Mouse (Mus musculus): ENCODE data around the gene Cela3a. TPM values are rescaled to one million over a fixed set of nuclear protein-coding genes. Genes with fewer than 3 reads are reported as not detected.

Cela3a gene
- polyA plus RNA-seq (2015; fragmentation: Nextera tagmentation; extraction: Ambion mirVana), result not detected in 2 replicates

DNA sequence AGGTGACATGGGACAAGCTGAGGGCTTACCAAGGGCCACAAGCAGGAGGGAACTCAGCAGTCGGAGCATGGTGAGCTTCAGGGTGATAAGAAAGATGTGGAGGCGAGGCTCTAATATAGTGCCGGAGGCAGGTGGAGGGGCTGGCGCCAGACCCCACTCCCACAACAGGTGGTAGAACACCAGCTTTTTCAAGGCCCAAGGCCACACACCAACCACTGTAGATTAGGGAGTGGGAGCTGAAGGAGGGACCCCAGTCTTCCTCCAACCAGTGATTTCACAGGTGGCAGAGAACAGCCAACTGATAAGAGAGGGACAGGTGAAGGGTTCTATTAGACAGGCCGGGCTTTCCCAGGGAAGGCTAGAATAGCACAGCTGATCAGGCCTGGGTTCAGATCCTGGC, at the start of gene Cela3a:
TSS of gene Cela3a (minus strand) at position 101 of the 400 bp plus-strand sequence.
- Histone ChIP-seq H3K4me3 (no peak within 1 kb of the TSS), H3K27me3 (no peaks in the 10 kb centered on the region), H3K27ac (replicated peaks) (no peak within 1 kb of the TSS), H3K4me2 (no peak within 1 kb of the TSS), H3K9ac (no peak within 1 kb of the TSS), H3K4me1 (replicated peaks) (no peaks in the 10 kb centered on the region), H3K9me3 (no peaks in the 10 kb centered on the region), H3K36me3 (no peaks in the 10 kb centered on the region)
- 92% methylated on average over 5 of the region's 5 CpGs for WGBS
- no peak for ATAC-seq (ENCODE audit: low read depth)

DNA sequence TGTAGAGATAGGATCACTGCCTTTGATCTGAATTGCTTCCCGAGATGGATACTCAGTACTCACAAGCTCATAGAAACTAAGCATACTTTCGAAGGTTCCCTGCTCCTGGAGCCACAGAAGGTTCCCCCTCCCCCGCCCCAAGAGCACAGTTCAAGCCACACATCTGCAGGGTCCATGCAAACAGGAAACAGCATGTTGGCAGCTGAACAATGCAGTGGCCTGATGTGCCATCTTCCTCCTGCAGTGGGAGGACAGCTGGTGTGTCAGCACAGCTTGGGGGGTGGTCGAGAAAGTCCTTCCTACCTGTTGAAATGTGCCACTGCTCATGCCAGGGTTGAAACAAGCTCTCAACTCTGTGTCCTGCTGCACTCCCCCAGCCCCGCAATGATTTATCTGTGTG, 49.3 kb upstream of the Cela3a start:
- H3K4me2 ChIP-seq, result no peak overlapping the region
- H3K27ac ChIP-seq (replicated peaks), result no peak overlapping the region
- no peaks in the 10 kb centered on the region for H3K27me3 ChIP-seq
- no peaks in the 10 kb centered on the region for H3K9me3 ChIP-seq
- WGBS, result 70% methylated on average over 5 of the region's 5 CpGs
- no peaks in the 10 kb centered on the region for H3K36me3 ChIP-seq
- no peak overlapping the region for H3K9ac ChIP-seq
- H3K4me1 ChIP-seq (replicated peaks), result no peaks in the 10 kb centered on the region
- no peak overlapping the region for H3K4me3 ChIP-seq
- ATAC-seq (ENCODE audit: low read depth), result no peak

DNA sequence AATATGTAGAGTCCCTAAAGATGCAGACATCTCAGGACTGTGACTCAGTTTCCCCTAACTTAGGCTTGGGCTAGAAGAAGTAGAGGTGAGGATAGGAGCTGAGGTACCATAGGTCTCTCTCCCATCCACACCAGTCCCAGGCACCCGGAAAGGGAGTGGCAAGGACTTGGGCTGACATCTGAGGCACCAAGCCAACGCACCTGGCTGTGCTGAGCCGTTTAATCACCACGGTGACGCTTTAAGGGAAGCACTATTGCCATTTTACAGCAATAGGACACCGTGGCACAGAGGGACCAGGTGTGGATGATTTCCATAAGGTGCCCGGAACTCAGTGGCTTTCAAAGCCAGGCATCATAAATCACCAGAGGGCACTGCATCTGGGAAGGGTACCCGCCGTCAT, 48.7 kb upstream of the Cela3a start:
- Histone ChIP-seq H3K9ac (no peak overlapping the region), H3K27ac (replicated peaks) (no peak overlapping the region), H3K4me1 (replicated peaks) (no peaks in the 10 kb centered on the region), H3K4me3 (no peak overlapping the region), H3K27me3 (no peaks in the 10 kb centered on the region), H3K4me2 (no peak overlapping the region), H3K36me3 (no peaks in the 10 kb centered on the region), H3K9me3 (no peaks in the 10 kb centered on the region)
- ATAC-seq (ENCODE audit: low read depth), result no peak
- 82% methylated on average over 9 of the region's 9 CpGs for WGBS

DNA sequence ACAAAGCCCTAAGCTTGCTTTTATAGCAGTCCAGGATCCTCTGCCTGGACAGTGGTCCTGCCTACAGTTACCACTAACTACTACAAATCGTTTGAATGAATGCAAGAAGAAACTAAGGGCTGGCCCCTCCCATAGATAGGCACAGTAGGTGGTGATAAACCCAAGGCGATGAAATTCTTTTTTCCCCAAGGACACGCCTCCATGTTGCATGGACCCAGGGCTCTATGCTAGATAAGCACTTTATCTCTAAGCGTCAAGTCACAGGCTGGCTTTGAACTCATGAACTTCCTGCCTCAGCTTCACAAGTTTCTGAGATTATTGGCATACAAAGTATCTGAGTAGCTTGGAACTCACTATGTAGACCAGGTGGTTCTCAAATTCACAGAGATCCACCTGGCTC, 47.7 kb upstream of the Cela3a start:
- no peaks in the 10 kb centered on the region for H3K4me1 ChIP-seq (replicated peaks)
- no peak overlapping the region for H3K4me2 ChIP-seq
- H3K36me3 ChIP-seq, result no peaks in the 10 kb centered on the region
- H3K27ac ChIP-seq (replicated peaks), result no peak overlapping the region
- H3K27me3 ChIP-seq, result no peaks in the 10 kb centered on the region
- ATAC-seq (ENCODE audit: low read depth), result no peak
- no peak overlapping the region for H3K9ac ChIP-seq
- no peak overlapping the region for H3K4me3 ChIP-seq
- 82% methylated on average over 4 of the region's 4 CpGs for WGBS
- no peaks in the 10 kb centered on the region for H3K9me3 ChIP-seq

DNA sequence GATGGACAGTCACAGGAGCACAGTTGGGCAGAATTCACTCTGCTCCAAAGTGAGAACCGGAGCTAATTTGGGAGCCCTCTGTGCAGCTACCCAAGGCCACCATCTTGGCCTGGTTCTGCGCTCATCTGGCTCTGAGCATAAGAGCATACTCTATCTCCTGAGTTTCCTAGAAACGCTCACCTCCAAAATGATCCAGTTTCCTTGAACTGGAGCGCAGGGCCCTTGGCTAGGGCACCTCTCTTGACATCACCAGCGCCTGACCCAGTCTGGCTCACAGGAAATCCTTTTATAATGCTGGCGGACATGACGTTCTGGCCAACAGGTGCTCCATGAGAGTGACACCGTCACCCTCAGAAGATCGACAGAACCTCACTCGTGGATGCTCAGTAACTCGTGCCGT, 47.0 kb upstream of the Cela3a start:
- H3K4me1 ChIP-seq (replicated peaks), result no peaks in the 10 kb centered on the region
- H3K4me2 ChIP-seq, result no peak overlapping the region
- 90% methylated on average over 12 of the region's 12 CpGs for WGBS
- no peaks in the 10 kb centered on the region for H3K9me3 ChIP-seq
- no peak overlapping the region for H3K4me3 ChIP-seq
- H3K27me3 ChIP-seq, result no peaks in the 10 kb centered on the region
- H3K9ac ChIP-seq, result no peak overlapping the region
- H3K36me3 ChIP-seq, result no peaks in the 10 kb centered on the region
- H3K27ac ChIP-seq (replicated peaks), result no peak overlapping the region
- ATAC-seq (ENCODE audit: low read depth), result no peak

DNA sequence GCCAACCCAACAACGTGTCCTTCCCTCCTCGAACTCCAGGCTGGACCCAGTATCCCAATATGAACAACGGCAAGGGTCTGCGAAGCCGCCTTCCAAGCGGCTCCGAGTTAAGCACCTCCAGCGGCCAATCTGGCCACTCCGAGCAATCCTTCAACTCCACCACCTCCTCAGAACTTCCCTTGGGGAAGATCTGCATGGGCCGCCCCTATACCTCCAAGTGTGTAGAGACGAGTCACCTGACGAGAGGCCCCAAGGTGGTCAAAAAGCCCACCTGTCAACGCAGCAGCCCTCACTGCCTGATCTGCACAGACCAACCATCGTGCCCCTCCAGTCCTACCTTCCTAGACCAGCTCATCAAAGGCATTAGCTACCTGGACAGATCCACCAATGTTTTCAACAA, 45.0 kb upstream of the Cela3a start:
- H3K9me3 ChIP-seq, result no peaks in the 10 kb centered on the region
- H3K36me3 ChIP-seq, result no peaks in the 10 kb centered on the region
- no peak overlapping the region for H3K9ac ChIP-seq
- no peak overlapping the region for H3K4me3 ChIP-seq
- no peaks in the 10 kb centered on the region for H3K27me3 ChIP-seq
- H3K4me1 ChIP-seq (replicated peaks), result no peaks in the 10 kb centered on the region
- ATAC-seq (ENCODE audit: low read depth), result no peak
- no peak overlapping the region for H3K27ac ChIP-seq (replicated peaks)
- 90% methylated on average over 14 of the region's 14 CpGs for WGBS
- H3K4me2 ChIP-seq, result no peak overlapping the region

DNA sequence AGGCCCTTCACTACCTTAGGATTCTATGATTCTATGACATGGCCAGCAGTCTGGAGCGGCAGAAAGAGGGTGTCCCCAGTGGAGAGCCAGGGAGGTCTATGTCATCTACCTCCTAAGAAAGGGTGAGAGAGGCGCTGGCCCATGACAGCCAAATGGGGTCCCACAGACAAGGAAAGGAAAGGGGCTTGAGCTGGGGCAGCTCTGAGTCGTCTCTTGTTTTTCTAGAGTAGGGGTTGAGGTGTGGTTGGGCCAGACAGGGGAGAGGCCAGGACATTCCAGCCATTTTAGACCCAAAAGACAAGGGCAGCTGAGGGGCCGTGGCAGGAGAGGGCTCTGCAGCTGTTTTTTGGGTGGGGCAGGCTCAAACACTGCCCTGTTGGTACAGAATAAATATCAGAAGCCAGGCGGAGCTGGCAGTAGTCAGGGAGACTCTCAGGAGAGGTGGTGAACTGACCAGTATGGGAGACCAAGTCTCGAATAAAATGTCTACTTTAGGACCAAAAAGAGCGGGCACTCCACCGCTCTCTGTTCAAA, 43.7 kb upstream of the Cela3a start, which contains the start of gene 1700013G24Rik:
TSS of gene 1700013G24Rik (plus strand) at position 51 of the 534 bp plus-strand sequence.
- H3K4me2 ChIP-seq, result no peak within 1 kb of the TSS
- no peak within 1 kb of the TSS for H3K4me3 ChIP-seq
- no peaks in the 10 kb centered on the region for H3K36me3 ChIP-seq
- H3K27me3 ChIP-seq, result no peaks in the 10 kb centered on the region
- H3K4me1 ChIP-seq (replicated peaks), result peaks cover 10% of the 10 kb centered on the region
- no peak for ATAC-seq (ENCODE audit: low read depth)
- 86% methylated on average over 8 of the region's 8 CpGs for WGBS
- H3K9me3 ChIP-seq, result no peaks in the 10 kb centered on the region
- no peak within 1 kb of the TSS for H3K27ac ChIP-seq (replicated peaks)
- H3K9ac ChIP-seq, result no peak within 1 kb of the TSS

DNA sequence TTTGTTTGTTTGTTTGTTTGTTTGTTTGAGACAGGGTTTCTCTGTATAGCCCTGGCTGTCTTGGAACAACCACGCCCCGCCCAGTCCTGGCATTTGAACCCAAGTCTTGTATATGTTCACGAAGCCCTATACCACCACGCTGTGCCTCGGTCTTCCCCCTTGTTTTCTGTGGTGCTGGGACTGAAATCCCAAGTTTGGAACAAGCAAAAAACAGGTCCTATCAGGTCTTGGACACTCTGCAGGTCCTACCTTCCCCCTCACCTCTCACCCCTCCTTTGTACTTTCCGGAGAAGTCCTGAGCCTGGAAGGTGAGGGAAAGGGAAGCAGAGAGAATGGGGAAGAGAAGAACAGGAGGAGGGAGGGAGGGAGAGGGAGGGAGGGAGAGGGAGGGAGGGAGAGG, 42.6 kb upstream of the Cela3a start:
- Histone ChIP-seq H3K9me3 (no peaks in the 10 kb centered on the region), H3K4me3 (no peak overlapping the region), H3K9ac (no peak overlapping the region), H3K27me3 (no peaks in the 10 kb centered on the region), H3K27ac (replicated peaks) (no peak overlapping the region), H3K4me1 (replicated peaks) (peaks cover 16% of the 10 kb centered on the region), H3K36me3 (no peaks in the 10 kb centered on the region), H3K4me2 (no peak overlapping the region)
- ATAC-seq (ENCODE audit: low read depth), result no peak
- WGBS, result 90% methylated on average over 6 of the region's 6 CpGs

DNA sequence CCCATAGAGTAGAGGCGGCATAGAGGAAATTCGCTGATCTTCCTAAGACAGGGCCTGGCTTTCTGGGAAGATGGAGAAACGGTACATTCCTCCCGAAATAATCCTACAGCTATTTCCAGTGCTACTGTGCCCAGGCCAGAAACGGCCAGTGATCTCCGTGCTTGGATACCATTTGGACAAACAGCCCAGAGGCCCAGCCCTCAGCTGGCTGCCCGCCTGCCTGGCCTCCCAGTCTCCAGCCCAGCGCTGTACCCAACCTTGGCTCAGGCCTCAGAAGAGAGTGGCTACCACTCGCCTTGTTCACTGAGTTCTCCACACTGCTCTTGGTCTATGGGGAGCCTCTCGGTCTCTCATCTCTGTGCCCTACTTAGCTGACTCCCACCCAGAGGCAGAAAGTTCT, 40.1 kb upstream of the Cela3a start:
- Histone ChIP-seq H3K4me2 (no peak overlapping the region), H3K4me3 (no peak overlapping the region), H3K4me1 (replicated peaks) (peaks cover 16% of the 10 kb centered on the region), H3K27ac (replicated peaks) (no peak overlapping the region), H3K9ac (no peak overlapping the region), H3K27me3 (no peaks in the 10 kb centered on the region), H3K9me3 (no peaks in the 10 kb centered on the region), H3K36me3 (no peaks in the 10 kb centered on the region)
- ATAC-seq (ENCODE audit: low read depth), result no peak
- WGBS, result 83% methylated on average over 10 of the region's 10 CpGs

DNA sequence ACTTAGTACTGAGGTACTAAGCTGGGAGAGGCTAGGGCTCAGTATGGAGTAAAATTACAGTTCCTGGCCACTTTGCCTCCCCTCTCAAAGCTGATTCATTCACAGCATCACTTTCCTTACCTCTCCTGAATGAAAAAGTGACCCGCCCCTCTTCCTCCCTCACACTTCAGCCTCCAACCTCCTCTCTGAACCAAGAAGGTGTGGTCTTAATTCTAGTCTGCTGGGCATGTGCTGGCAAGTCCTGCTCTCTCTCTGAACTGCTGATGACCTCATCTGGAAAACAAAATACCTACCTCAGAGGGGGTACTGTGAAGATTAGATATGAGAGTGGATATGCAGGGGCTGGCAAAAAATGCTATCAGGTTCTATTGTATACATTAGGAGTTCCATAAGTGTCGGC, 39.5 kb upstream of the Cela3a start:
- Histone ChIP-seq H3K27me3 (no peaks in the 10 kb centered on the region), H3K4me3 (no peak overlapping the region), H3K36me3 (no peaks in the 10 kb centered on the region), H3K4me2 (no peak overlapping the region), H3K9ac (no peak overlapping the region), H3K27ac (replicated peaks) (no peak overlapping the region), H3K9me3 (no peaks in the 10 kb centered on the region), H3K4me1 (replicated peaks) (peaks cover 16% of the 10 kb centered on the region)
- 86% methylated on average over 2 of the region's 2 CpGs for WGBS
- ATAC-seq (ENCODE audit: low read depth), result no peak

DNA sequence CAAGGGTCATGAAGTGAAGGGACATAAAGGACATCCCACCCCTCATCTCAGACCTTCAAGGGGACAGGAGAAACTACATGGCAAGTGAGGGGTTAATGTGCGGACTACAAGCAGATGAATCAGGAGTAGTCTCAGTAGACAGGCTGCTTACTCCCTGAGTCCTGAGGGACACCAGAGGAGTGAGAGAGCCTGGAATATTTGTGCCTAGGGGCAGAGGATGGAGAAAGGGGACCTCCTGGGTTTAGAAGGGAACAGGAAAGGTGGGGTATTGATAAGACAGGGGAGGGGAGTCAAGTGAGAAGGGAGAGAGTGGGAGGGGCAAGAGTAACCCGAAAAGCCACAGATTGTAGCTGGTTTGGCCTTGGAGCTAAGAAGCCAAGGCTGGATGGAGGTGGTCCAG, 39.0 kb upstream of the Cela3a start:
- no peaks in the 10 kb centered on the region for H3K36me3 ChIP-seq
- H3K4me2 ChIP-seq, result no peak overlapping the region; the same call in 1 of the 2 replicates
- no peak overlapping the region; the same call in 1 of the 2 replicates for H3K27ac ChIP-seq (replicated peaks)
- H3K9ac ChIP-seq, result no peak overlapping the region
- H3K27me3 ChIP-seq, result no peaks in the 10 kb centered on the region
- ATAC-seq (ENCODE audit: low read depth), result peak; percentile 44; the same call in 1 of the 2 replicates
- no peak overlapping the region for H3K4me3 ChIP-seq
- 47% methylated on average over 2 of the region's 2 CpGs for WGBS
- no peaks in the 10 kb centered on the region for H3K9me3 ChIP-seq
- peaks cover 16% of the 10 kb centered on the region for H3K4me1 ChIP-seq (replicated peaks)

DNA sequence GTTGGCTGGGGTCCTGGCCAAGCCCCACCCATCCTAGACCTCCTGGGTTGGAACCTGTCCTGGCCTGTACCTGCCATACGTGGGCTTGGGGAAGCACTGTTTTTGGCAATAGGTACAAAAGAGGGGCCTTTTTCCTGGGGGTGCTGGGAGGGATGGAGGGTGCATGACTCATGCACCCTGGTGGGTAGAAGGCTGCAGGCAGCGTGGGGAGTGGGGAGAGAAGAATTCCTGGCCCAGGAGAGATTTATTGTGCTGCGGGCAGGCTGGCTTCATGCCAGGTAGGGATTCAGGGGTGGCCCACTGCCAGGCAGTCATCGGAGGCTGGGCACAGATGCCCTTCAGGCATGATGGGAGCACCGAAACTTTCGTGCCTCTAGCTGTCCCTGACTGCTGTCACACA, 38.6 kb upstream of the Cela3a start:
- Histone ChIP-seq H3K27ac (replicated peaks) (peak overlapping the region; percentile 52; the same call in 1 of the 2 replicates), H3K9ac (no peak overlapping the region), H3K27me3 (no peaks in the 10 kb centered on the region), H3K4me2 (no peak overlapping the region; the same call in 1 of the 2 replicates), H3K4me1 (replicated peaks) (peaks cover 16% of the 10 kb centered on the region), H3K9me3 (no peaks in the 10 kb centered on the region), H3K4me3 (no peak overlapping the region), H3K36me3 (no peaks in the 10 kb centered on the region)
- whole genome bisulfite sequencing, result 36% methylated on average over 6 of the region's 6 CpGs
- ATAC-seq (ENCODE audit: low read depth), result peak; percentile 73
